Mouse (Mus musculus): ENCODE measurements around the gene Kcnc1.

DNA sequence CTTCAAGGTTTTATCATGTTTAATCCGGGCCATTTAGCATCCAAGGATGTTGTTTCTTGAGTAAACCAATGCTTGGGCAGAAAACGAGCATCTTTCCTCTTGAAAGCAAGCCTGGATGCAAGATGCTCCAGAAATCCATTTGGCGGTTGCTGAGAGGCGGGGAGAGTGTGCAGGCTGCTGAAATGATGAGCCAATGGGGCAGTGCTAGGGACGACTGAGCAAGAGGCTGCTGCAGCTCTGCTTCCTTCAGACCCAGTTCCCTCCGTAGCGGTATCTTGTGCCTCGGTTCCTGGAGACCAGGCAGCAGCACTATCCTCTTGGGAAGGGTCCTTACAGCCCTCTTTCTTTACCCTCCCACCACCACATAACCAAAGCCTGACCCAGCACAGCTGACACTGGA is 66.0 kb downstream of the Kcnc1 start:
- TF ChIP-seq CTCF (IDR thresholded peaks at IDR 0.05; ENCODE audit: low read depth) (no peak), EP300 (IDR thresholded peaks at IDR 0.05; ENCODE audit: low read depth) (no peak)
